Mouse (Mus musculus) CH12F3 (cell line): ENCODE data around the gene Cyp11a1.

Source experiments
- in situ Hi-C: fragments of 300-500 bp; cut with MboI; formaldehyde crosslinking; loops from 2 replicates; pipeline ENCODE4 v1.14.3; 2020; ENCODE audit warnings: low sequenced_read_pairs

Gene Cyp11a1

GRCm38 (mm10) chr9:58067546-58067945 is 61.3 kb downstream of the Cyp11a1 start:
- in situ Hi-C loops, result no loop called here

GRCm38 (mm10) chr9:58074561-58074960 is 68.3 kb downstream of the Cyp11a1 start:
- in situ Hi-C loops, result no loop called here
